Mouse (Mus musculus) hindlimb bud, embryonic 11.5 days (tissue): ENCODE results near the gene Pcgf5.

ENCODE experiments used
- DNase-seq: peaks from one replicate; pipeline ENCODE4 v3.0.0-alpha.2; 2012; ENCODE audit warnings: low read depth, low spot score; ENCODE audit errors: extremely low spot score

Pcgf5 gene

GRCm38 (mm10) chr19:36477151-36477550, 129.0 kb downstream of the Pcgf5 start:
- no peak for DNase-seq

DNA sequence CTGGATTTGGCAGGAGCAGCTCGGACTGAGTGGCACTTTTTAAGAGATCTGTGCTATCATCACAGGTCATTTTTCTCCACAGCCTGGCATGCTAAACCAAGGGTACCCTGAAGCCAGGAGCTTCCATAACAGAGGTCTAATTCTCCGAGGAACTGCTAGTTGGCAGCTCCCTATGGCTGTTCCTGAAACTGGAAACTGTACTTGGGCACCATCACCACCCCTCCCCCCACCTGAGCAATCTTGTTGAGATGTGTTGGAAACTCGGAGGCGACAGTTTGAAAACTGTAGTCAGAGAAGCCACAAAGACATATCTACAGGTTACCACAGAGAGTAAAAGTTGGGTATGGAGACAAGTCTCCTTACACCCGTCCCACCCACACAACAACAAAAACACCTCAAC, 129.6 kb downstream of the Pcgf5 start:
- DNase-seq, result no peak

DNA sequence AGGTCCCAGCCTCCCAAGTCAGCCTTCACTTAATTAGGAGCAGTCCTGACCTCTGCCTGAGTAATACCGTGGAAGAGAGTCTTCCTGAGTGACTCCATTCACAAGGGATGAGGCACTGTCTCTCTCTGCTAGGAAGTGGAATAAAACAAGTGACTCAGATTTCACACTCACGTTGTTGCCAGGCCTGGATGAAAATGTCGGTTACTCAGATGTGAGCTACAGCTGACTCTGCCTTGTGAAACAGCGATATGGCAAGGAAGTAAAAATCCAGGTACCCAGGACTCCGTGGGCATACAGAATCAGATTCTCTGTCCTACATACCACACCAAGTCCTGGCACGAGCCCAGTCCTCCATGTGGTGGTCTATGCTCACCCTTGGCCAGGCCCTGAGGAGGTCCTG, 142.8 kb downstream of the Pcgf5 start:
- no peak for DNase-seq

- no peak for DNase-seq
Observed at GRCm38 (mm10) chr19:36495555-36495954, 147.4 kb downstream of the Pcgf5 start.

GRCm38 (mm10) chr19:36496532-36496931, 148.4 kb downstream of the Pcgf5 start:
- DNase-seq, result no peak

DNA sequence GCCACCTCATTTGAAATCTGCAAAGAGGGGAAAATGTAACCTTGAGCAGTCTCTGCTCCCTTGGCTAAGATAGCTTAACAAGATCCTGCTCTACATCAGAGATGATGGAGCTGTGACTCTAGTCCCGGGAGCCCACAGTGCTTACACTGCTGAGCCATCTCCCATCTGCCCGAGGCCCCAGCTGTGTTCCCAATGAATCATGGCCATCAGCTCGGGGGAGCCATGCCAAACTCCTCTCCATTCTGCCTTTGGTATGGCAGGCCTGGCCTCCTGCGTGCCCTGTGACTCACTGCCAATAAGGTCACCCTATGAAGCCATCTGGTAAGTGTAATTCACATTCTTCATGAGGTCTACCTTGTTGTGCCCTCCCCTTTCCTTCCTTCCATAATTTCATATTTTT, 149.0 kb downstream of the Pcgf5 start:
- no peak for DNase-seq

- no peak for DNase-seq
Observed at GRCm38 (mm10) chr19:36497744-36498143, 149.6 kb downstream of the Pcgf5 start.

- no peak for DNase-seq
Observed at GRCm38 (mm10) chr19:36504716-36505115, 156.6 kb downstream of the Pcgf5 start.
